Mouse (Mus musculus) embryo, embryonic 10.5 days (tissue): ENCODE measurements around the gene Apbb1ip.
"Not testable (repeated sequence)": the region's sequence is repeated elsewhere in the genome, so short reads cannot be mapped to it uniquely, and the experiment has no call there.

Source experiments
- DNase-seq: peaks from one replicate; pipeline ENCODE4 v3.0.0-alpha.2; 2015; ENCODE audit warnings: low spot score

Apbb1ip gene

DNA sequence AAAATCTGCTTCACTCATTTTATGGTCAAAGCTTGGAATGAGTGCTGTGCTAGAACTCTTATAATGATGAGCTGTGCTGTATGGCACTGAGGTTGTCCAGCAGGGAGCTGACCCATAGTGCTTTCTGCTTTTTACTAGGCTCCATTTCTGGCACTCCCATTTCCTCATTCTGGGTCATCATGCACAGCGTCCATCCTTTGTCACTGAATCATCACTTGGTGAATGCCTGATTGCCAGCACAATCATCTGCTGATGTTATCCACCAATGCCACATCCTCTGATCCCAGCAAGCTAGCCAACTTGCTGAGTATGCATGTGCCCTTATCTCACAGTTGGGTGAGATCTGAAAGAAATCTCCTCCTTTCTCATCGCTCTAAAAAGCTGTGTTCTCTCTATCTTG is 48.4 kb downstream of the Apbb1ip start:
- no peak for DNase-seq

DNA sequence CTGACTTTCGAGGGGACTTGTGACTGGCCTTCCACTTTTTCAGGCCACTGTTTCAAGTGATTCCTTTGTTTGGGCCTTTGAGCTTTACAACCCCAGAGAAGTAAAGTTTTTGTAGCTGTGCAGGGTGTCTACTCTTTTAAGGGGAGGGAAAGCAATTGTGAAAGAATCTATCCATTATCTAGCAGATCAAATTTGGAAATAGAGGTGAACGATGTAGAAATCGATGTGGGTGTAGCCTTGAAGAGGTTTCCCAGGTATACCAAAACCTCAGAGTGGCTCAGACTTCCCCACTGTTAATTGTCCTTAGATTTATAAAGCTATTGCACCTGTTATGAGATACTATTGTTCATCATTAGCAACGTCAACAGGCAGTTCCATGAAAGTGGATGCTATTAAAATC is 71.6 kb downstream of the Apbb1ip start:
- DNase-seq: no peak

DNA sequence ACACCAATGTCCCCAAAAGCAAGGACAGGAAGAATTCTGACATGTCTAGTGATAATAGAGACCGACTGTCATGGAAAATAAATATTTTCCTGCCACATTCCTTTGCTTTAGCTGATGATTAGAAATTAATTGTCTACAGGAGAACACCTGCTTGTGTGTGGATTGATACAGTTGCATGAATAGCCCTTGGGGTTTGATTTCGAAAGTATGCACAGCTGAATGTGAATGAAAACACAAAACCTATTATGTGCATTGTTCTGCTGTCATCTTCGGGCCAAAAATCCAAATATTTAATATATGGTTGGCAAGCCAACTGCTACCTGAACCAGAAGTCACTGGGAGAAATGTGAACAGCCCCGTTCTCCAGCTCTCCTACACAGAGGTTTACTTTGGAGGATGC is 78.0 kb downstream of the Apbb1ip start:
- DNase-seq: no peak

DNA sequence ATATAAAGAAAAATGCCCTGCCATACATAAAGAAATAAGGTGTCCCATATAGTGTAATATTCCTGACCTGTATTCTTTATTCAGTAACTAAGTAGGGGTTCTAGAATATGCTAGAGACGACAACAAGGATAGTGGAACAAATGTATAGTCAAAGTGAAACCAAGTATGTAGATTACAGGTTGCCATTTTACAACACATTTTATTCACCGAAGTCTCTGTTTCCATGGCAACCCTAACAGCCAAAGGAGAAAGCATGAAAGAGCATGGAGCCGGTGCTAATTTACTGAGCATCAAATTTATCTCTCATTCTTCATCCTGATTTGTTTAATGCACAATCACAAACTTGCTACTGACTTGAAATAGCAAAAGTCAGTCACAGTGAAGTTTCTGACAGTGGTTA is 83.6 kb downstream of the Apbb1ip start:
- peak; percentile 20 for DNase-seq

DNA sequence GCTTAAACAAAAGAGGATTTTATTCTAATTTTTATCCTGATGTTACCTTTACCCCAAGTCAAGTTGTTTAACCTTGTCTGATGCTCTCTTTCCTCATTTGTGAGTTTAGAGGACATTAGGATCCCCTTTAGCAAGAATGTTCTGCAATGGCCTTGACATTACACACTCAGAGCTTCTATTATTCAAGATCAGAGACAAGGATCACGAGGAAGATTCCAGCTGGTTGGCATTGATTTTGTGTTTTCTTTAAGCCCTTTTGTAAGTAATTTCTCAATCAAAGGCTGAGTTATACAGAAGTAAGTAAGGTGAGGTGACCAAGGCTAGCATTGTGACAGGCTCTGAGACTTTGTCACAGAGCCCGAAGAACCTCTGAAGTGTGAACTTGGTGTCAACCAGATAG is 88.3 kb downstream of the Apbb1ip start:
- no peak for DNase-seq

DNA sequence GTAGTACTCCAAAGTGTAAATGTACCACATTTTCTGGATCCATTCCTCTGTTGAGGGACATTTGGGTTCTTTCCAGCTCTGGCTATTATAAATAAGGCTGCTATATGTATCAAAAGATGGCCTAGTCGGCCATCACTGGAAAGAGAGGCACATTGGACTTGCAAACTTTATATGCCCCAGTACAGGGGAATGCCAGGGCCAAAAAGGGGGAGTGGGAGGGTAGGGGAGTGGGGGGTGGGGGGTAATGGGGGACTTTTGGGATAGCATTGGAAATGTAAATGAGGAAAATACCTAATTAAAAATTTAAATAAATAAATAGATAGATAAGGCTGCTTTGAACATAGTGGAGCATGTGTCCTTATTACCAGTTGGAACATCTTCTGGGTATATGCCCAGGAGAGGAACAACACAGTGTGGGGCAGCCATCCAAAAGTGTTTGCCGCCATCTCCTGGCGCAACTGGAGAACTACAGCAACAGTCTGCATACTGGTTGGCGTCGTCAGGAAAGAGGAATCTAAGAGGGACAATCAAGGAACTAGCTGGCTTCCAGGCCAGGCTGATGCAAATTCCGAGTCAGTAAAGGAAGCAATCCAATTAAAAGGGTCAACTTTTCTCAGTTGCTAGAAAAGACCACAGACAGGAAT is 90.6 kb downstream of the Apbb1ip start:
- DNase-seq: peak; percentile 85

DNA sequence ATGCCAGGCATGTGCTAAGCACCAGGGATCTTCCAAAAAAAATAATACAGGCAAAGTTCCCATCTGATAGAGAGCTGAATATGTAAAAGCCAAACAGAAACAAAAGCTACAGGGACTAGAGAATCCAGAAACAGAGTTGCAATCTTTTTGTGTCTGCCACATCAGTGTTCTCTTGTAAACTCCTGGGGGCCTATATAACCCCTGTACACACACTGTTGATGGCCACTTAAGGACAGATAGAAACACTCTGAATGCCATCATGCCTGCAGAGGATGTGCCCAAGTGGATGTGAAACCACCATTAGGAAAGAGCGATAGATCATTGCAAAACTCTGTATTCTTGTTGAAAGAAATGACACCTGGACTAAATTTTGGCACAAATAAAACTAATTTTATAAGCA is 91.9 kb downstream of the Apbb1ip start:
- DNase-seq: no peak

DNA sequence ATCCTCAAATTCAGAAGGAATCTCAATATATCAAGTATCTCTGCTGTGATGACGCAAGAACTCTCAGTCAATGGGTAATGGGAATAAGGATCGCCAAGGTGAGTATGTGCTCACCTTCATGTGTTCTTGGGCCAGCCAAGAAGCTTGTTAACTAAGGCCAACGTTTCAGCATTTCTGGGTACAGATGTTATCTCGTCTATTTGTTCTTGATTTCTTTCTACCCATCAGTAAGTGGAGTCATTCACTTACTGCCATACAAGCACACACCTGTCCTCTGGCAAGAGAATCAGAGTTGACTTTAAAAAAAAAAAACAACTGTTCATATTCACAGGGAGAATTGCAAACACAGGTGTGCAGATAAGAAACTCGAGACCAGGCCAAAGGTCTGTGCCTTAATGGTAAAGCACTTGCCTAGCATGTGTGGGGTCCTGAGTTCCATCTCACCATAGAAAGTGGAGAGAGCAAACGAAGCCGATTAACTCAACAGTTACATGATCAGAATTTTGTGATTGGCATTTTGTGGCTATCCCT is 93.1 kb downstream of the Apbb1ip start:
- DNase-seq: no peak

DNA sequence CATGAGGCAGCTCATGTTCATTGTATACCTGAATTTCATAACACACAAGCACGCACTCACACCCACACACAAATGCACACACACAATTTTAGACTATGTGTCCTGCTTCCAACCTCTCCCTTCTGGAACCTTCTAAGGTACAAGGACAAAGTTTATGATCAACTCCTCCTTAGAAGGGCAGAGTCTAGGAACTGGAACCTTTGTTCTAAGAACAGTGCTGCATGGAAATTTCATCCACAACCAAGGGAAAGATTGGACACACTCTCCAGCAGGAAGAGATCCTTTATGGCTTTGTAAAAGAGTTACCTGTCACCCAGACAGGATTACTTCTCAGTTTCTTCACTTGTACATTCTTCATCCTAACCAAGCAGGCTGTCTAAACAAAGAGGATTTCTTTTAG is 99.3 kb downstream of the Apbb1ip start:
- no peak for DNase-seq

DNA sequence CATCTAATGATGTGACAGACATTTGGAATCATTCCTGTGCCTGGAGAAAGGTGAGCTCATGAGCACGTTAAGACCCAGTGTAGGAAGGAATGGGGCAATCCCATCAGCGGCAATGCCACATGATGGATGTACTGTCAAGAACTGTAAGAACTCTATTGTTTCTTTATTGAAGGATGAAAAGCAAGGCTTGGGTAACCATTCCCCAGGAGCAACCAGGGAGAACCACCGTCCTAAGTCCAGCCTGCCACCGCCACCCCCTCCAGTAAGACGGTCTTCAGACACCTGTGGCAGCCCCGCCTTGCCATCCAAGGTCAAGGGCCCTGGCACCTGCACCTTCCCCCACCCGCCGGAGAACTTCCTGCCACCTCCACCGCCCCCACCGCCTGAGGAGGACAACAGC is 100.7 kb downstream of the Apbb1ip start:
- no peak for DNase-seq

DNA sequence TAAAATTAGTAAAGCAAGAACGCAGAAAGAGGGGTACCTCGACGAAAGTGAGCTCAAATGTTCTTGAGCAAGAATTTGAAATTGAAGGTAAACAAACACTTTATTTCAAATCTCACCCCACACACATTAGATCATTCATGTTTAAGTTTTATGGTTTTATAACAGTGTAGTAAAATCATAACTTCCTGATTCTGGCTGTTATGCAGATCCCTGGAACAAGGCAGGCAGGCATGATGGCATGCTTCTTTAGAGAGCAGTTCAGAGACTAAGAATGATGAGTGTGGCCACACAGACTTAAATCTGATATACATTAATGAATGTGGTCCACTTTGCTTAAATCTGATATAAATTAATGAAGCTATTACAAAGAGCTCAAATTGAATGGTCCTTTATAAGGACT is 102.7 kb downstream of the Apbb1ip start:
- no peak for DNase-seq

DNA sequence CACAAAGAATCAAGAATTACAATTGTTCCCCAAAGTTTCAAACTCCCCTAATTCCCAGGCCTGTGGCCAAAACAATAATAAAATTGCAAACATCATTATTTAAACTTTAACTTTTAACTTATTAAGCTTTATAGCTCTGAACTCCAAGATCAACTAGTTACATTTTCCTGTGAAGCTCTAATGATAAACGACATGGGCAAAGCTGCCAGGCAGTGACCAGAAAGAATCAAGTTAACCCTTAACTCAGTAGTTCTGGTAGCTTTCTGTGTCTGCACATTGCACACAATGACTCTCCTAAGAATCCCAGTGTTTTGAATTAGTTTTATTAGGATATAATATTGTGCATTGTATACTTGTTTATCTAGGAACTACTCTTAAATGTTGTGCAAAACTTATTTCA is 104.9 kb downstream of the Apbb1ip start:
- DNase-seq: no peak

DNA sequence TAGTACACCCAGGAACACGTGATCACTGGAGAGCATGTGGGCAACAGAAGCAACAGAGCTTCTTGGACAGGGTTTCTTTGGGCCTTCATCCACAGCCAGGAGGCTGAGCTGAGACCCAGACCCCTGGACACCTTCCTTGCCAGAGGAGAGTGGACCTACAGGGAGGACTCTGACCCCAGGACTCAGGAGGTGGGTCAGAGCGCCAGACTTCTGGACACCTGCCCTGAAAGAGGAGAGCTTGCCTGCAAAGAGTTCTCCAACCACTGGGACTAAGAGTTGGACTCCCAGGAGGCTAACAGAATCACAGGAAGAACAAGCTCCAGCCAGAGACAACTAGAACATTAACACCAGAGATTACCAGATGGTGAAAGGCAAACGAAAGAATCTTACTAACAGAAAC is 106.8 kb downstream of the Apbb1ip start:
- not testable (repeated sequence) for DNase-seq

DNA sequence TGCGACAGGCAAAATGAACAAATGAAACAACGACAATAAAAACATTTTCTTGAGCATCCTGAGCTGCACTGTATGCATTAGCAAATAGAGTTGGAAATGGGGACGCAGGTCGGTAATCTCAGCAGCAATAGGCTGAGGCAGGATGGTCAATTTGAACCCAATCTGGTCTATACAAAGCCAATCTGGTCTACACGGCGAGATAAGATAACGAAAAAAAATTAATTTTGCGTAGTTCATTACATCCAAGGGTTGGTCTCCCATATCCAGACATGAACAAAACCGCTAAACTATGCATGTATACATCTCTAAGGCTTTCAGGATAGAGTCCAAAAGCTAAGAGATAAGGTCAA is 121.0 kb downstream of the Apbb1ip start:
- DNase-seq: no peak

DNA sequence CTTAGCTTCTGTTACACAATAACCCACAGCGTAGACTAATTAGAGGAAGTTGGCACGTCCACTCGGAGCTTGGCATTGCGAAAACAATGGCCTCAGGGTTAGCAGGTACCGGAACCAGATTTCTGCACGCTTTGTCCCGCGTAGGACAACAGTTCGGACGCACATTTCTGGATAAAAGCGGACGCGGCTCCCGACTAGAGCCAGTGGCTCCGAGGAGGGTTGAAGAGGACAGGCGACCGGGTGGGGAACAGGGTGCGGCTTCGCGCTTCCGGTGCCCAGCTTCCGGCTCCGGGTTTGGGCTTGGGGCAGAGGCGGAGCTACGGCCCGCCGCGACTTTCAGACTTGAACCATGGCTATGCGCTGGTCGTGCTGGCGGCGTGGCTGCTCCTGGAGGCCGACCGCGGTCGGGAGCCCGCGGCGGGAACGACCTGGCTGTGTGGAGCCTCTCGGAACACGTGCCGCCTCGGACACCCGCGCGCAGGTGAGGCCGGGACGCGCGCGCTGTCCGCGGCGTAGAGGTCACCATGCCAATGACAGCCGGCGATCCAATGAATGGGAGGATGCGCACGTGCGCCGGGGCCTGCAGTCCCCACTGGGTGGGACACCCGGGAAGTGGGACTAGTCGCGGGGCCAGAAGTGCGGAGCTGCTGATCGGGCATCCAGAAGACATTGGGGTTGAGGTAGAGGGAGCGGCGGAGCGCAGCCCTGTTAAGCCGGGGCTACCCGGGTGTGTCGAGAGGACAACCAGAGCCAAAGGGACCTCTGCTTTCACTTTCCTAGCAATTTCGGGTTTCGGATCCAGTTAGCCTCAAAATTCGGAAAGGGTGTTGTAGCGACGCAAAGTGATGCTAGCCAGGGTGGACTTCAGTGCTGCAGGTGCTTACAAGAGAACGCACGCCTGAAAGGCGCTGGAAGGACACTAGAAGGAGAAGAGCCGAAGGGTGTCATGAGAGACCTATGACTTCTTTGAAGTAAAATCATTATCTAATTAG is 121.7 kb downstream of the Apbb1ip start, which contains the start of gene Pdss1:
Gene Pdss1 (plus strand): TSS at position 241 of the 992 bp plus-strand sequence.
- peak; percentile 91 for DNase-seq

DNA sequence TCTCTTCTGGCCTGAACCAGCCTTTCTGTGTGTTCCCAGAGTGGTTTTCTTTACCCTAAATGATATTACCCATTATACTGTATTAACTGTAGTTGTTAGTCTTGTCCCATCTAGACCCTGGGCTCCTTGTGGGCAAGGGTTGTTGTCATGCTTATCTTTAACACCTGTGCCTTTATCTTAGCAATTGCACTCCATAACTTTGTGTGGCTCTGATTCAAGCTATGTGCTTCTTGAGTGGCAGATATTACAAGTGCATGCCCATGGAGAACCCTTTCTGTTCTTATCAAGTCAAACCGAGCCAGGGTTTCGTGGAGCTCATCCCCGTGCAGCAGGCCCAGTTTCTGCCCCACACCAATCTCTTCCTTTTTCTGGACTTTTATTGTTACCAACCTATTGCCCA is 130.1 kb downstream of the Apbb1ip start:
- no peak for DNase-seq

DNA sequence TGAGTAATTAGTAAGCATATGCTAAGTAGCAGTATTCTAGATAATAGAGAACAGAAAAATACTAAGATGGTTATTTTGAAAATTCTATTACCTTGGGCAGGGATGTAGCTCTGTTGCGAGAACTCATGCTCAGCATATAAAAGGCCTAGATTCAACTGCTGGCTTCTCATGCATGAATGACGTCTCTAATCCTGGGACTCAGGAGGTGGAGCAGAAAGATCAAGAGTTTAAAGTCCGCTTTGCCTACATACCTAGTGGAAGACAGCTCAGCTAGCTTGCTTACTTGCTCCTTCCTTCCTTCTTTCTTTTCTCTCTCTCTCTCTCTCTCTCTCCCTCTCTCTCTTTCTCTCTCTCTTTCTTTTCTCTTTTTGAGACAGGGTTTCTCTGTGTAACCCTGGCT is 140.5 kb downstream of the Apbb1ip start:
- DNase-seq: no peak

DNA sequence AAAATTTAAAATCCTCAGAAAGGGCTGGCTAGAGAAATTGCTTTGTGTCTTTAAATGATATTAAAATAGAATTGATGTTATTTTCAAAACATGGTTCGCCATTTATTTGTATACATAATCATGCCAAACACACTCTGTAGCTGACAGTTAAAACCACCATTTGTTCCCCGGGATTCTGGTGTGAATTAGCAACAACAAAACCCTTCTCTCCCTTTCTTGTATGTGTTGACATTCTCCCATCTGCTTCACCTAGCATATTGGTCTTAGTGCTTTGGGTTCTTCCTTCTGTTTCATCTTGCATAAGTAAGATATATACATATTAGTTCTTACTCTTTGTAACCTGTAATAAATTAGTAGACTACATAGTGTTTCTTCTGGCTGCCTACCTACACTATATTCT is 144.8 kb downstream of the Apbb1ip start:
- no peak for DNase-seq
